Mouse (Mus musculus): ENCODE measurements around the gene Cntnap2. TPM values are rescaled to one million over a fixed set of nuclear protein-coding genes. Genes with fewer than 3 reads are reported as not detected.

Gene Cntnap2
- polyA plus RNA-seq, 1 experiment from 2014 or later = 0.59 TPM

- no peak for ATAC-seq (ENCODE audit: insufficient number of reproducible peaks, low FRiP score)
- no peaks in the 10 kb centered on the region for H3K9me3 ChIP-seq (replicated peaks)
- no peaks in the 10 kb centered on the region for H3K27me3 ChIP-seq (replicated peaks)
- no peaks in the 10 kb centered on the region for H3K4me1 ChIP-seq (replicated peaks)
- no peaks in the 10 kb centered on the region for H3K36me3 ChIP-seq
- H3K4me2 ChIP-seq = no peak overlapping the region
- no peak overlapping the region for H3K9ac ChIP-seq
- no peak overlapping the region for H3K4me3 ChIP-seq
- 61% methylated on average over 3 of the region's 3 CpGs for WGBS
- H3K27ac ChIP-seq (ENCODE audit: poor library complexity, severe bottlenecking) = no peak overlapping the region
Measured at GRCm38 (mm10) chr6:45945144-45945985, 886.2 kb downstream of the Cntnap2 start.

DNA sequence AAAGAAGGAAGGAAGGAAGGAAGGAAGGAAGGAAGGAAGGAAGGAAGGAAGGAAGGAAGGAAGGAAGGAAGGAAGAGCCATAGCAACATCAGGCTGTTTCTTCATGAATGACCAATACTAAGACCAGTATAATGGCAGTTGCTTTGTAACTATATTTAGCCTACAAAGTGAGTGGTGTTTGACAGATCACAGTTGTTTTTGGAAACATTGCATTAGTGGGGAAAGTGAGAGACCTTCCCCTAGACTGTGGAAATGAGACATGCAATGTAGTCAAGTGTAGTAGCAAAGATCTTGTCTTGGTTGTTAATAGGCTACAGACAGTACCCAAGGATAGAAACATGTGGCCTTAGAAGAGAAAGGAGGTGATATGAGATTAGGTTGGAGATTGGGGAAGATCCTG is 895.6 kb downstream of the Cntnap2 start:
- H3K4me1 ChIP-seq (replicated peaks) = no peaks in the 10 kb centered on the region
- no peaks in the 10 kb centered on the region for H3K27me3 ChIP-seq (replicated peaks)
- no peak overlapping the region for H3K4me2 ChIP-seq
- no peak overlapping the region for H3K9ac ChIP-seq
- no peak overlapping the region for H3K4me3 ChIP-seq
- no peak for ATAC-seq (ENCODE audit: insufficient number of reproducible peaks, low FRiP score)
- 0 out of 2 replicates have a peak, but pooled peaks cover 2% of the 10 kb centered on the region for H3K9me3 ChIP-seq (replicated peaks)
- no peak overlapping the region for H3K27ac ChIP-seq (ENCODE audit: poor library complexity, severe bottlenecking)
- no peaks in the 10 kb centered on the region for H3K36me3 ChIP-seq

- WGBS = 79% methylated on average over 1 of the region's 1 CpGs
- H3K27me3 ChIP-seq (replicated peaks) = no peaks in the 10 kb centered on the region
- no peak for ATAC-seq (ENCODE audit: insufficient number of reproducible peaks, low FRiP score)
- H3K4me3 ChIP-seq = no peak overlapping the region
- H3K9me3 ChIP-seq (replicated peaks) = no peaks in the 10 kb centered on the region
- no peaks in the 10 kb centered on the region for H3K4me1 ChIP-seq (replicated peaks)
- H3K27ac ChIP-seq (ENCODE audit: poor library complexity, severe bottlenecking) = no peak overlapping the region
- no peaks in the 10 kb centered on the region for H3K36me3 ChIP-seq
- H3K9ac ChIP-seq = no peak overlapping the region
- no peak overlapping the region for H3K4me2 ChIP-seq
Measured at GRCm38 (mm10) chr6:45964494-45964893, 905.3 kb downstream of the Cntnap2 start.

DNA sequence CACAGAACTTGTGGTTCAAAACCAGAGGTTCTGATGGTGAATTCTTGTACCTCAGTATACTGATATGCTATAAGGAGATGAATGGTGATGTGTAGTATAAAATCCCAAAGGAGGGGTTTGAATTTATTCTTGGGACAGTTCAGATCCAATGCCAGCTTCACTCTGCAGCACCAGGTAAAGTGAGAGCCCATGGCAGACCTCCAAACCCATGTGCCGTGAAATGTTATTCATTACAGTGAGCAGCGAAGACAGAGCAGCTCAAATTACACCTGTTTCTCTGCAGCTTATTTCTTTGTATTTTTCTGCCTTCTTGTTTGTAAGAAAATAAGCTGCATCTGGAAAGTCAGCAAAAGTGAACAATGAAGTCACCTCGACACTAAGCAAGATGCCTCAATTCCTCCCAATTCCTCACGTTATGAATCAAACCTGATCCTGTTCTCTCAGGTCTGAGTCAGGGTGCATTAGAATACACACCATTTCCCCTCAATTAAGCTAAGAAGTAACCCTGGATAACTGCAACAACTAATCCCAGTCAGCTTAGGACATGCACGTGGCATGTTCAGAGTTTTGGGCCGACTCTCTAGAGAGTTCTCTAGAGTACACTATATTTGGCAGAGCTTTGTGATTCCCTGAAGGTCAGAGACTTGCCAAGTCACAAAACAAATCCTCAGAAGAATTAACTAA is 915.5 kb downstream of the Cntnap2 start:
- Histone ChIP-seq H3K27ac (ENCODE audit: poor library complexity, severe bottlenecking) (no peak overlapping the region), H3K4me3 (no peak overlapping the region), H3K4me1 (replicated peaks) (no peaks in the 10 kb centered on the region), H3K4me2 (no peak overlapping the region), H3K36me3 (no peaks in the 10 kb centered on the region), H3K9ac (no peak overlapping the region), H3K9me3 (replicated peaks) (no peaks in the 10 kb centered on the region), H3K27me3 (replicated peaks) (no peaks in the 10 kb centered on the region)
- no peak for ATAC-seq (ENCODE audit: insufficient number of reproducible peaks, low FRiP score)
- 75% methylated on average over 6 of the region's 6 CpGs for WGBS

DNA sequence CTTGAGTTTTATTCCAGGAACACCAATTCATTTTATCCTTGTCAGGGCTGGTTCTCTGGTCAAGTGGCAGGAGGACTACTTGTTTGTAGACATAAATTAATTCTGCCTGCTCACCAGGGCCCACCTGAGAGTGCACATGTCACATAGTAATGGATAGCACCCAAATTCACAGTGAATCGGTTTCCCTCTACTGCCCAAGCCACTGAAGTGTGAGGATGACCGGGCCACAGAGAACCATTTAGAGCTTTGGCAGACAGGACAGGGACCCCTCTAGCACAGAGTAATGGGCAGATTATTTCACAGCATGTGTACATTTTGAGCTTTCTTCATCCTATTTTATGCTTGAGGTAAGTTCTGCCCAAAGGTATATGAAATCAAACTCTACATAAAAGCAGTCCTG is 920.0 kb downstream of the Cntnap2 start:
- H3K4me2 ChIP-seq = no peak overlapping the region
- 73% methylated on average over 2 of the region's 2 CpGs for WGBS
- H3K9me3 ChIP-seq (replicated peaks) = no peaks in the 10 kb centered on the region
- no peak for ATAC-seq (ENCODE audit: insufficient number of reproducible peaks, low FRiP score)
- H3K9ac ChIP-seq = no peak overlapping the region
- H3K4me1 ChIP-seq (replicated peaks) = no peaks in the 10 kb centered on the region
- H3K4me3 ChIP-seq = no peak overlapping the region
- H3K36me3 ChIP-seq = no peaks in the 10 kb centered on the region
- no peaks in the 10 kb centered on the region for H3K27me3 ChIP-seq (replicated peaks)
- H3K27ac ChIP-seq (ENCODE audit: poor library complexity, severe bottlenecking) = no peak overlapping the region

- H3K4me1 ChIP-seq (replicated peaks) = no peaks in the 10 kb centered on the region
- no peak overlapping the region for H3K27ac ChIP-seq (ENCODE audit: poor library complexity, severe bottlenecking)
- H3K36me3 ChIP-seq = no peaks in the 10 kb centered on the region
- no peak overlapping the region for H3K4me3 ChIP-seq
- H3K4me2 ChIP-seq = no peak overlapping the region
- no peaks in the 10 kb centered on the region for H3K27me3 ChIP-seq (replicated peaks)
- 85% methylated on average over 3 of the region's 3 CpGs for WGBS
- no peaks in the 10 kb centered on the region for H3K9me3 ChIP-seq (replicated peaks)
- H3K9ac ChIP-seq = no peak overlapping the region
- ATAC-seq (ENCODE audit: insufficient number of reproducible peaks, low FRiP score) = no peak
Measured at GRCm38 (mm10) chr6:45988051-45988450, 928.9 kb downstream of the Cntnap2 start.

DNA sequence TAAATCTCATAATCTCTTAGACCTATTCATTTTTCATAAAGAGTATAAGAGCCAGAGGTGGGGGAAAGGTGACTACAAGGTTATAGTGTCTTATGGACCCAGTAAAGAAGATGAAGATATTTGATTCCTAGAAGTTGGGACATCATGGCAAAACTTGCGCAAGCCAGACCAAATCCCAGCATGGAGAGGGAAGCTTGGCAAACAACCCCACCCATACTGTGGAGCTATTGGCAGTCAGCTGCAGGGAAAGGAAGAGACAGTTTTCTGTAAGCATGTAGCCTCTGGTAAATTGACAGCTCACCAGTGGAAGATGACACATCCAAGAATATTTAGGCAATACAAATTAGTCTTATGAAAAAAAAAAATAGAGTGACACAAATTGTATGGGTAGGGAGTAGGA is 931.9 kb downstream of the Cntnap2 start:
- Histone ChIP-seq H3K9me3 (replicated peaks) (no peaks in the 10 kb centered on the region), H3K27ac (ENCODE audit: poor library complexity, severe bottlenecking) (no peak overlapping the region), H3K4me2 (no peak overlapping the region), H3K4me1 (replicated peaks) (no peaks in the 10 kb centered on the region), H3K27me3 (replicated peaks) (no peaks in the 10 kb centered on the region), H3K4me3 (no peak overlapping the region), H3K9ac (no peak overlapping the region), H3K36me3 (no peaks in the 10 kb centered on the region)
- ATAC-seq (ENCODE audit: insufficient number of reproducible peaks, low FRiP score) = no peak
- 97% methylated on average over 1 of the region's 1 CpGs for WGBS

- Histone ChIP-seq H3K36me3 (no peaks in the 10 kb centered on the region), H3K27me3 (replicated peaks) (no peaks in the 10 kb centered on the region), H3K9ac (no peak overlapping the region), H3K27ac (ENCODE audit: poor library complexity, severe bottlenecking) (no peak overlapping the region), H3K4me2 (no peak overlapping the region), H3K4me1 (replicated peaks) (no peaks in the 10 kb centered on the region), H3K9me3 (replicated peaks) (no peaks in the 10 kb centered on the region), H3K4me3 (no peak overlapping the region)
- ATAC-seq (ENCODE audit: insufficient number of reproducible peaks, low FRiP score) = no peak
- 66% methylated on average over 2 of the region's 2 CpGs for WGBS
Measured at GRCm38 (mm10) chr6:46022515-46023143, 963.5 kb downstream of the Cntnap2 start.

DNA sequence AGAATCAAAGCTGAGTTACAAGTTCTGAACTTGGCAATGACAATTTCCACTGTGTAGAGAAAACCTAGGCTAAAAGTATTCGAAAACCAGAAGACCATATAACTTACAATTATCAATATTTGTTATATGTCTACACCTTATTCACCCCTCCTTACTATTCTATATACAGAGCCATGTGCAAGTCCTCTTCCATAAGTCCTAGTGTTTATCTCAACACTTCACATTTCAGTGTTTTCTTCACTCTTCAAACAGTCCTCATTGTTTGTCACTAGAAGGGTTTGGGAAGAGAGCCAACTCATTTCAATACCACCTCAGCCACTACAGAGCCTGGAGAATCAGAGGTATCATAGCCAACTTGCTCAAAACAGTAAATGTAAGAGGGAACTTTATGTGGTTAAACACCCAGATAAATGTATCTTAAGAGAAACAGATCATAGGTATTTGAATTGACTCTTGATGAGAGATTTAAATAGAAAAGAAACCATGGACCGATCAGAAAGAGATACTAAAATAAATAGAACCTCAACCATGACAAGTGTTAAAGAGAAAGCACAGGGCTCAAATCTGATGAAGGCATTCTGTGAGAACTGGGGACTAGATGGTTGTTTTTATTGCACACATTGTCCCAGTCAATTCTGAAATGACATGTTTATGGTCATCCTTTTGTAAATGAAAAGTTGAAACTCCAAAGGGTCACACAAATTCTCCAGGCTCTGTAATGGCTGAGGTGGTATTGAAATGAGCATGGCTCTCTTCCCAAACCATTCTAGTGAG is 972.9 kb downstream of the Cntnap2 start:
- no peak overlapping the region for H3K4me3 ChIP-seq
- H3K36me3 ChIP-seq = no peaks in the 10 kb centered on the region
- H3K9me3 ChIP-seq (replicated peaks) = no peaks in the 10 kb centered on the region
- H3K4me1 ChIP-seq (replicated peaks) = no peaks in the 10 kb centered on the region
- no peak overlapping the region for H3K9ac ChIP-seq
- no peak overlapping the region for H3K4me2 ChIP-seq
- H3K27me3 ChIP-seq (replicated peaks) = no peaks in the 10 kb centered on the region
- ATAC-seq (ENCODE audit: insufficient number of reproducible peaks, low FRiP score) = no peak
- no peak overlapping the region for H3K27ac ChIP-seq (ENCODE audit: poor library complexity, severe bottlenecking)
- 43% methylated on average over 2 of the region's 2 CpGs for WGBS

GRCm38 (mm10) chr6:46033108-46033507 is 974.0 kb downstream of the Cntnap2 start:
- WGBS = 66% methylated on average over 2 of the region's 2 CpGs
- Histone ChIP-seq H3K27ac (ENCODE audit: poor library complexity, severe bottlenecking) (no peak overlapping the region), H3K4me2 (no peak overlapping the region), H3K9me3 (replicated peaks) (no peaks in the 10 kb centered on the region), H3K4me3 (no peak overlapping the region), H3K27me3 (replicated peaks) (no peaks in the 10 kb centered on the region), H3K4me1 (replicated peaks) (no peaks in the 10 kb centered on the region), H3K36me3 (no peaks in the 10 kb centered on the region), H3K9ac (no peak overlapping the region)
- no peak for ATAC-seq (ENCODE audit: insufficient number of reproducible peaks, low FRiP score)

DNA sequence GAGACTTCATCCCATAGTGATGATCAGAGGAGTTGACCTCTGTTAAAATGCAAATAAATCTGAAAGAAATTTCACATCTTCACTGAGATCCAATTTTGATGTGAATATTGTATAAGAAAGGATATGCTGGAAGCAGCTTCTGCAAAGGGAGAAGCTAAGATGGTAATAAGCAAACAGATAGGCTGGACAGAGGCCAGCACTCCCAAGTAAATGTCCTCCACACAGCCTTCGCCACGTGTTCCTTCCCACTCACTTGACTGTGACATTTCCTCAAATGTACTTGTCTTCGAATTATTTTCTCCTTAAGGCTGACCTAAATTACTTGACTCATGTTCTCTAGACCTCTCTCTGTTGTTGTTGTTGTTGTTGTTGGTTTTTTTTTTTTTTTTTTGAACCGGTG is 981.5 kb downstream of the Cntnap2 start:
- H3K9ac ChIP-seq = no peak overlapping the region
- H3K27ac ChIP-seq (ENCODE audit: poor library complexity, severe bottlenecking) = no peak overlapping the region
- WGBS = 78% methylated on average over 4 of the region's 4 CpGs
- H3K27me3 ChIP-seq (replicated peaks) = no peaks in the 10 kb centered on the region
- H3K36me3 ChIP-seq = no peaks in the 10 kb centered on the region
- H3K4me2 ChIP-seq = no peak overlapping the region
- H3K9me3 ChIP-seq (replicated peaks) = no peaks in the 10 kb centered on the region
- no peak overlapping the region for H3K4me3 ChIP-seq
- H3K4me1 ChIP-seq (replicated peaks) = no peaks in the 10 kb centered on the region
- no peak for ATAC-seq (ENCODE audit: insufficient number of reproducible peaks, low FRiP score)
